Mouse (Mus musculus): Measurements from ENCODE around the gene Svep1.

GRCm38 (mm10) chr4:58148547-58148946 lies 58.1 kb downstream of the Svep1 start:
- TF ChIP-seq CTCF (IDR thresholded peaks at IDR 0.05; ENCODE audit: low read depth) (no peak), EP300 (optimal IDR thresholded peaks at IDR 0.05) (no peak)
